Mouse (Mus musculus) frontal cortex, postnatal 36 days (tissue): ENCODE measurements around the gene Fbxo34.

Experiments
- DNase-seq, 2 experiments: peaks; one replicate each; pipeline ENCODE4 v3.0.0; 2022; ENCODE audit warnings: low spot score in 2 of 2

Fbxo34 gene

DNA sequence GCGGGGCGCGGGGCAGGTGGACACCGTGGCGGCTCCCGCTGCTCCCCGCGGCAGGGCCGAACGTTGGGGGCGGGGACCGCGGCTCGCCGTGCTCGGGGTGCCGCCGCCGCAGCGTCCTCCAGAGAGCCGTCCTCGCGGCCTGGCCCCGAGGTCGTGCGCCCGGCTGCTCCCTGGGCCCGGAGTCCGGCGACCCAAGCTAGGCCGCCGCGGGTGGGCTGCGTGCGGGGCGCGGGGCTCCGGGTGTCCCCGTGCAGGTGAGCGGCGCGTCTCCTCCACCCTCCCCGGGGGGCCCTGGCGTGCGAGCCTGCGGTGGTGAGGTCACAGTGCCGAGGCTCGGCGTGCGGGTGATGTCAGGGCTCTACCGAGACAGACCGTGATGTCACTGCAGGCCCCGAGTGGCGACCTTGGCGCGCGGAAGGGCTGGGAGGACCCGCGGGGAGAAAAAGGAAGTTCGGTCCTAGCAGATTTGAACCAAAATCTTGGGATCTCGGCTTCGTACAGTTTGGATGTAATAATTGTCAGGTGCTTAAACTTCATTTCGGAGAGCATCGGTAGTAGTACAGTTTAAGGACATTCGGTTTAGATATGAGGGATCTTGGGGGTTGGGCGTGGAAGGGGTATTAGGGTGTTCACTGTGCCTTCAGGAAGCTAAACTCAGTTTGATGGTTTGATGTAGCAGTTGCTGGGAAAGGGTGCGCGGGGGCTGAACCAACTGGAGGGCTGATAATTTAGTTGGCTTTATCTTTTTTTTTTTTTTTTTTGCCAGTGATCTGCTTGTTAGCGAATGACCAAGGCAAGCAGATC is 22.7 kb downstream of the Fbxo34 start:
- DNase-seq = peak; percentile 51 to 57

GRCm38 (mm10) chr14:47473891-47474290 is 23.7 kb downstream of the Fbxo34 start:
- no peak for DNase-seq

DNA sequence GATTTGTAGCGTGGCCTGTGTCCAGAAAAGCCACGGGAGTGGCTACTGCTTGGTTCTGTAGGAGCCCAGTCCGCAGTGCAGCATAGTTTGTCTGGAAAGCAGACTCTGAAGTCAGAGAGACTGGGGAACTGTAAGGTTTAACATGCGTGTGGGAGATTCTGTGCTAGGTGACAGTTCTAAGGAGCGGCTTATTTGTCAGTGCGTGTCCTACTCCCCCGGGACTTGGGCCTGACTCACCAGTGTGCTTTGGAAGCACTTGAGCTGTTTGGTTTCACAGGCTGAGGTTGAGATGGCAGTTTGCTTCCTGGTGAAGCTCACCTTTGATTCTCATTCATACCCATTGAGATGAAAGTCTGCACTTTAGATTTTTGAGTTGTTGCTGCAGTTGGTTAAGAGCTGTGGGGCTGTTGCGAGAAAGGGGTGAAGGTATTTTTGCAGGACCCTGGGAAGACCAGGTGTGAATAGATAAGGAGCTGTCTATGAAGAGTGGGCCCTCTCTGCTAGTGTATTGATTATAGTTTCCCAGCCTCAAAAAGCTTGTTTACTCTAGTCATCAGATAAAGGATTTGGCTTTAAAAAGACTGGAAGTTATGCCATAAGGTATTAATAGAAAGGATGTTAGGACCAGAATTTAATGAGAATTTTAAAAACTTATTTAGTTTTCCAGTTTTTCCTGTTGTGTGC is 24.5 kb downstream of the Fbxo34 start:
- DNase-seq = peak; percentile 54 to 63

GRCm38 (mm10) chr14:47476266-47476665 is 26.0 kb downstream of the Fbxo34 start:
- DNase-seq = no peak

- DNase-seq = no peak
Observed at GRCm38 (mm10) chr14:47477711-47478110, 27.5 kb downstream of the Fbxo34 start.

- DNase-seq = no peak
Observed at GRCm38 (mm10) chr14:47482200-47482599, 32.0 kb downstream of the Fbxo34 start.

DNA sequence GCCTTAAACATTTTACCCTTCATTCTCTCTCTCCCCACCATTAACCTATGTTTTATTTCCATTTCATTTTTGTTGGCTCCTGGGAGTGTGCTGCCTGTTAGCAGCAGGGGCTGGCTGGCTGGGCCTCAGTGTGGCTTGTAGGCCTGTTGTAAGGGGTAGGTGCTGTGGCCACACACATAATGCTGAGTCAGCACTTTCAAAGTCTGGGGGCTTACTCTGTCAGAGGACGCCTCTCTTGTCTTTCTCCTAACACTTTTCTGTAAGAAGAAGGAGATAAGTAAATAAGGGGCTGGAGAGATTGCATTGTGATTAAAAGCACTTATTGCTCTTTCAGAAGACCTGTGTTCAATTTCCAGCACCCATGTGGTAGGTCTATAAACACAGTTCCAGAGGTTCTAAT is 32.9 kb downstream of the Fbxo34 start:
- DNase-seq = no peak

- DNase-seq = no peak
Observed at GRCm38 (mm10) chr14:47488732-47489131, 38.5 kb downstream of the Fbxo34 start.

DNA sequence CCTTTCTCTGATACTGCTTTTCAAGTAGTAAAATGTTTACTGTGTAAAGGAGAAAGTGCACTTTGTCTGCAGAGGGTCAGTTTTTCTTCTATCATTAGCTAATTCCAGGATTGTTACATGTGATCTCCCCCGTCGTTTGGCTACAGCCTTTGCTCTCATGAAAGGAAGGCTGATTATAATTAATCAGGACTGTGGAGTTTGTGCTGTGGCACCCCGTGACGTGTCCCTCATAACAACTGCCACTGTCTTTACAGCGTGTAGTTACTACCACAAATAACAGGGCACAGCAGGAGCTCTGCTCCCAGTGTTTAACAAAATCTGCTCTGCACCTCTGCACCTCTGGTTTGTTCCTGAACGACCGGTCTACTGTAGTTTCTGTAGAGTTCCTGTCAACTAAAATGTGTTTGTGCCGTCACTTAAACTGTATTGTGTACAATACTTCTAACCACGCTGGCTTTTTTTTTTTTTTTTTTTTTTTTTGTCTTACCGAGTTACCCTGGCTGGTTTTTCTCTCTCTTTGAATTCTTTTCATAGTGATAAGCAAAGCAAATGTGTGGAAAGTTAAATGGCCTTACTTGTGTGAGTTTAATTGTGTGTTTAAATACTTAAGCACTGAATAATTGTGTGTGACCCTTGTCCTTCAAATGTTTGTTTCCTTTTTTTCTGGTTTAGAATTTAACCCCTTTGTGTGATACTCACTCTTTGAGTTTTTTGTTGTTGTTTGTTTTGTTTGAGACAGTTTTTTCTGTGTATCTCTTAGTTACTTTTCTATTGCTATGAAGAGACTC is 39.3 kb downstream of the Fbxo34 start:
- no peak for DNase-seq

GRCm38 (mm10) chr14:47490732-47491131 is 40.5 kb downstream of the Fbxo34 start:
- no peak for DNase-seq

DNA sequence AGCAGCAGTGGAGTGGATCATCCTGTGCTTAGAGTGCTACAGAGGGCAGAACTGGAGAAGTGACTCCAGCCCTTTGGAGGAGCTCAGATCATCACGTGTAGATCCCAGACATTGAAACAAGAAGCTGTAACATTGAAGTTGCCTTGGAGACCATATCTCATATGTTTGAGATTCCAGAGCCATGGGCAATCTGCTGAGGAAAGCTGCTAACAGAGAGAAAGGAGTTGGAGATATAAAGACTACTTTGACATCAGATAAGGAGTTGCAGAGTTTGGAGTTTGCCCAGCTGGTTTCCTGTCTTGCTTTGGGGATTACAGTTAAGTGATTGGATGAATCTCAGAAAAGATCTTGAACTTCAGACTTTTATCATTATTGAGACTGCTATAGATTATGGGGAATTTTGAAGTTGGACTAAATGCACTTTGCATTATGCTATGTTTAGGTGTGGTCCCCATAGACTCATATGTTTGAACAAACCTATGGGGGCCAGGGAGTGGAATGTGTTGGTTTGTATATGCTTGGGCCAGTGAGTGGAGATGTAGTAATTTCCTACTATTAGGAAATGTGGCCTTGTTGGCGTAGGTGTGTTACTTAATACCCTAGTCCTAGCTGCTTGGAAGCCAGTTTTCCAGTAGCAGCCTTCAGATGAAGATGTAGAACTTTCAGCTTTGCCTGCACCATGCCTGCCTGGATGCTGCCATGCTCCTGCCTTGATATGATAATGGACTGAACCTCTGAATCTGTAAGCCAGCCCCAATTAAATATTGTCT is 43.6 kb downstream of the Fbxo34 start:
- DNase-seq = no peak

DNA sequence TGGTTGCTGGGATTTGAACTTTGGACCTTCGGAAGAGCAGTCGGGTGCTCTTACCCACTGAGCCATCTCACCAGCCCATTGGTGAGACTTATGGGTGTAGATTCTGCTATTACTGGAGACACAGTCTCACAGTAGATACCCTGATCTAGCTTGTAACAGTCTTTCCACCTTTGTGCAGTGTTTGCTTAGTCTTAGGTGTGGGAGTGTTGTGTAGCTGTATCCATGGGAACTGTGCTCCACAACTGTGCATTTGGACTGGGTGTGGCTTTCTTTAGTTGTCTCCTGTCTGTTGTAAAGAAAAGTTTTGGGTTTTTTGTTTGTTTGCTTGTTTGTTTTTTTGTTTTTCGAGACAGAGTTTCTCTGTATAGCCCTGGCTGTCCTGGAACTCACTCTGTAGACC is 45.7 kb downstream of the Fbxo34 start:
- no peak for DNase-seq

GRCm38 (mm10) chr14:47497166-47497565 is 46.9 kb downstream of the Fbxo34 start:
- DNase-seq = no peak

GRCm38 (mm10) chr14:47498632-47499031 is 48.4 kb downstream of the Fbxo34 start:
- no peak for DNase-seq

- no peak for DNase-seq
Observed at GRCm38 (mm10) chr14:47504036-47504435, 53.8 kb downstream of the Fbxo34 start.

GRCm38 (mm10) chr14:47506676-47507075 is 56.5 kb downstream of the Fbxo34 start:
- no peak for DNase-seq

- DNase-seq = no peak
Observed at GRCm38 (mm10) chr14:47508035-47508434, 57.8 kb downstream of the Fbxo34 start.

GRCm38 (mm10) chr14:47510244-47510643 is 60.0 kb downstream of the Fbxo34 start:
- DNase-seq = no peak

- peak; percentile 49 to 81 for DNase-seq
Observed at GRCm38 (mm10) chr14:47513606-47514005, 63.4 kb downstream of the Fbxo34 start.

- no peak for DNase-seq
Observed at GRCm38 (mm10) chr14:47514816-47515453, 64.7 kb downstream of the Fbxo34 start.

GRCm38 (mm10) chr14:47515636-47516035 is 65.4 kb downstream of the Fbxo34 start:
- DNase-seq = no peak
